Mouse (Mus musculus): ENCODE results near the gene Ccl25. TPM values are rescaled to one million over a fixed set of nuclear protein-coding genes. Genes with fewer than 3 reads are reported as not detected.
"Not testable (repeated sequence)": the region's sequence is repeated elsewhere in the genome, so short reads cannot be mapped to it uniquely, and the experiment has no call there.

Ccl25 gene
- total RNA-seq, 2 experiments from 2014 or later, result 7.4 to 14.4 TPM

- ATAC-seq (replicated peaks; ENCODE audit: low FRiP score, poor library complexity, severe bottlenecking), result no peak
Observed at GRCm38 (mm10) chr8:4329000-4329399, 4.0 kb downstream of the Ccl25 start.

- ATAC-seq (replicated peaks; ENCODE audit: low FRiP score, poor library complexity, severe bottlenecking), result no peak
Observed at GRCm38 (mm10) chr8:4333966-4334365, 9.0 kb downstream of the Ccl25 start.

- no peak for ATAC-seq (replicated peaks; ENCODE audit: low FRiP score, poor library complexity, severe bottlenecking)
Observed at GRCm38 (mm10) chr8:4335678-4336077, 10.7 kb downstream of the Ccl25 start.

GRCm38 (mm10) chr8:4340207-4340606, 15.2 kb downstream of the Ccl25 start:
- no peak for ATAC-seq (replicated peaks; ENCODE audit: low FRiP score, poor library complexity, severe bottlenecking)

- ATAC-seq (replicated peaks; ENCODE audit: low FRiP score, poor library complexity, severe bottlenecking), result no peak
Observed at GRCm38 (mm10) chr8:4347661-4348060, 22.7 kb downstream of the Ccl25 start.

- no peak for ATAC-seq (replicated peaks; ENCODE audit: low FRiP score, poor library complexity, severe bottlenecking)
Observed at GRCm38 (mm10) chr8:4348275-4348674, 23.3 kb downstream of the Ccl25 start.

- ATAC-seq (replicated peaks; ENCODE audit: low FRiP score, poor library complexity, severe bottlenecking), result no peak
Observed at GRCm38 (mm10) chr8:4349335-4349734, 24.3 kb downstream of the Ccl25 start.

- no peak for ATAC-seq (replicated peaks; ENCODE audit: low FRiP score, poor library complexity, severe bottlenecking)
Observed at GRCm38 (mm10) chr8:4350618-4351017, 25.6 kb downstream of the Ccl25 start.

GRCm38 (mm10) chr8:4352562-4352961, 27.6 kb downstream of the Ccl25 start:
- not testable (repeated sequence) for ATAC-seq (replicated peaks; ENCODE audit: low FRiP score, poor library complexity, severe bottlenecking)

- no peak for ATAC-seq (replicated peaks; ENCODE audit: low FRiP score, poor library complexity, severe bottlenecking)
Observed at GRCm38 (mm10) chr8:4353741-4354140, 28.7 kb downstream of the Ccl25 start.

- ATAC-seq (replicated peaks; ENCODE audit: low FRiP score, poor library complexity, severe bottlenecking), result no peak
Observed at GRCm38 (mm10) chr8:4354516-4354915, 29.5 kb downstream of the Ccl25 start.

GRCm38 (mm10) chr8:4355455-4355854, 30.4 kb downstream of the Ccl25 start:
- no peak for ATAC-seq (replicated peaks; ENCODE audit: low FRiP score, poor library complexity, severe bottlenecking)

- ATAC-seq (replicated peaks; ENCODE audit: low FRiP score, poor library complexity, severe bottlenecking), result no peak
Observed at GRCm38 (mm10) chr8:4359362-4359761, 34.4 kb downstream of the Ccl25 start.

GRCm38 (mm10) chr8:4360922-4361321, 35.9 kb downstream of the Ccl25 start:
- no peak for ATAC-seq (replicated peaks; ENCODE audit: low FRiP score, poor library complexity, severe bottlenecking)

- no peak for ATAC-seq (replicated peaks; ENCODE audit: low FRiP score, poor library complexity, severe bottlenecking)
Observed at GRCm38 (mm10) chr8:4366189-4366588, 41.2 kb downstream of the Ccl25 start.

- ATAC-seq (replicated peaks; ENCODE audit: low FRiP score, poor library complexity, severe bottlenecking), result no peak
Observed at GRCm38 (mm10) chr8:4367808-4368207, 42.8 kb downstream of the Ccl25 start.

- ATAC-seq (replicated peaks; ENCODE audit: low FRiP score, poor library complexity, severe bottlenecking), result no peak
Observed at GRCm38 (mm10) chr8:4368470-4368869, 43.5 kb downstream of the Ccl25 start.

GRCm38 (mm10) chr8:4370078-4370477, 45.1 kb downstream of the Ccl25 start:
- ATAC-seq (replicated peaks; ENCODE audit: low FRiP score, poor library complexity, severe bottlenecking), result no peak

GRCm38 (mm10) chr8:4372657-4373056, 47.6 kb downstream of the Ccl25 start:
- ATAC-seq (replicated peaks; ENCODE audit: low FRiP score, poor library complexity, severe bottlenecking), result no peak

GRCm38 (mm10) chr8:4401442-4401841, 76.4 kb downstream of the Ccl25 start:
- no peak for ATAC-seq (replicated peaks; ENCODE audit: low FRiP score, poor library complexity, severe bottlenecking)

- ATAC-seq (replicated peaks; ENCODE audit: low FRiP score, poor library complexity, severe bottlenecking), result no peak
Observed at GRCm38 (mm10) chr8:4403960-4404879, 79.2 kb downstream of the Ccl25 start.

GRCm38 (mm10) chr8:4404880-4405261, 79.9 kb downstream of the Ccl25 start:
- no peak for ATAC-seq (replicated peaks; ENCODE audit: low FRiP score, poor library complexity, severe bottlenecking)
